Mouse (Mus musculus): Measurements from ENCODE around the gene Ms4a8a. TPM values are rescaled to one million over a fixed set of nuclear protein-coding genes. Genes with fewer than 3 reads are reported as not detected.
"Not testable (repeated sequence)": the region's sequence is repeated elsewhere in the genome, so short reads cannot be mapped to it uniquely, and the experiment has no call there.

Ms4a8a gene
- total RNA-seq (2021) = under 1 TPM; 0.91 to 0.98 TPM
- long read RNA-seq, experiment 1, partial matches to known transcripts = 0 of 1 reads
- long read RNA-seq, experiment 1, other reads (novel, unspliced or antisense) = 0 of 1 reads
- long read RNA-seq, experiment 2 = 0 reads

- no peak for DNase-seq (ENCODE audit: low spot score in 2 of 2)
Measured at GRCm38 (mm10) chr19:11080934-11081333, at the start of gene Ms4a8a. TSS of gene Ms4a8a (minus strand) at chr19:11081102.

GRCm38 (mm10) chr19:11129702-11130101 lies 48.8 kb upstream of the Ms4a8a start:
- no peak for DNase-seq (ENCODE audit: low spot score in 2 of 2)

- peak in 1 of 2 experiments; percentile 10 for DNase-seq (ENCODE audit: low spot score in 2 of 2)
Measured at GRCm38 (mm10) chr19:11121016-11121420, 40.1 kb upstream of the Ms4a8a start.

- no peak for DNase-seq (ENCODE audit: low spot score in 2 of 2)
Measured at GRCm38 (mm10) chr19:11119338-11119737, 38.4 kb upstream of the Ms4a8a start.

- DNase-seq (ENCODE audit: low spot score in 2 of 2) = no peak
Measured at GRCm38 (mm10) chr19:11107746-11108145, 26.8 kb upstream of the Ms4a8a start.

GRCm38 (mm10) chr19:11101880-11102279 lies 21.0 kb upstream of the Ms4a8a start:
- no peak for DNase-seq (ENCODE audit: low spot score in 2 of 2)

- no peak for DNase-seq (ENCODE audit: low spot score in 2 of 2)
Measured at GRCm38 (mm10) chr19:11098401-11098800, 17.5 kb upstream of the Ms4a8a start.

- not testable (repeated sequence) for DNase-seq (ENCODE audit: low spot score in 2 of 2)
Measured at GRCm38 (mm10) chr19:11092131-11092530, 11.2 kb upstream of the Ms4a8a start.

- no peak for DNase-seq (ENCODE audit: low spot score in 2 of 2)
Measured at GRCm38 (mm10) chr19:11070364-11070763, 10.5 kb downstream of the Ms4a8a start.

- no peak for DNase-seq (ENCODE audit: low spot score in 2 of 2)
Measured at GRCm38 (mm10) chr19:11065202-11065875, 15.6 kb downstream of the Ms4a8a start.

- DNase-seq (ENCODE audit: low spot score in 2 of 2) = no peak
Measured at GRCm38 (mm10) chr19:11060900-11061299, 20.0 kb downstream of the Ms4a8a start.

- DNase-seq (ENCODE audit: low spot score in 2 of 2) = no peak
Measured at GRCm38 (mm10) chr19:11059967-11060366, 20.9 kb downstream of the Ms4a8a start.

GRCm38 (mm10) chr19:11055700-11056099 lies 25.2 kb downstream of the Ms4a8a start:
- DNase-seq (ENCODE audit: low spot score in 2 of 2) = not testable (repeated sequence)

GRCm38 (mm10) chr19:11053277-11053676 lies 27.6 kb downstream of the Ms4a8a start:
- no peak for DNase-seq (ENCODE audit: low spot score in 2 of 2)

GRCm38 (mm10) chr19:11052877-11053276 lies 28.0 kb downstream of the Ms4a8a start:
- no peak for DNase-seq (ENCODE audit: low spot score in 2 of 2)

GRCm38 (mm10) chr19:11050286-11050685 lies 30.6 kb downstream of the Ms4a8a start:
- no peak for DNase-seq (ENCODE audit: low spot score in 2 of 2)

GRCm38 (mm10) chr19:11049426-11049825 lies 31.5 kb downstream of the Ms4a8a start:
- DNase-seq (ENCODE audit: low spot score in 2 of 2) = no peak

- no peak for DNase-seq (ENCODE audit: low spot score in 2 of 2)
Measured at GRCm38 (mm10) chr19:11048503-11048902, 32.4 kb downstream of the Ms4a8a start.

GRCm38 (mm10) chr19:11048009-11048408 lies 32.9 kb downstream of the Ms4a8a start:
- DNase-seq (ENCODE audit: low spot score in 2 of 2) = no peak

- peak; percentile 43 to 64 for DNase-seq (ENCODE audit: low spot score in 2 of 2)
Measured at GRCm38 (mm10) chr19:11044996-11045711, 35.7 kb downstream of the Ms4a8a start.

GRCm38 (mm10) chr19:11044671-11044995 lies 36.3 kb downstream of the Ms4a8a start:
- DNase-seq (ENCODE audit: low spot score in 2 of 2) = no peak

- DNase-seq (ENCODE audit: low spot score in 2 of 2) = no peak
Measured at GRCm38 (mm10) chr19:11037570-11037969, 43.3 kb downstream of the Ms4a8a start.

GRCm38 (mm10) chr19:11022382-11022781 lies 58.5 kb downstream of the Ms4a8a start:
- no peak for DNase-seq (ENCODE audit: low spot score in 2 of 2)
